Mouse (Mus musculus) limb, embryonic 14.5 days (tissue): ENCODE measurements around the gene Lactbl1. TPM values are rescaled to one million over a fixed set of nuclear protein-coding genes. Genes with fewer than 3 reads are reported as not detected.

ENCODE experiments used
- ATAC-seq: fragments of 200-750 bp; cut with Nextera tagmentation; 2 replicates; pipeline ENCODE4 v1.8.0; 2017; ENCODE audit warnings: low read depth, moderate number of reproducible peaks, moderate TSS enrichment; ENCODE audit not compliant: low FRiP score
- DNase-seq: peaks from one replicate; pipeline ENCODE4 v3.0.0-alpha.2; 2015; ENCODE audit warnings: low spot score
- H3K27ac ChIP-seq: fragments of 300-500 bp; sonication (generic); replicated peaks from 2 replicates; pipeline ENCODE4 v1.5.1; 2014; ENCODE audit warnings: low read depth, mild to moderate bottlenecking, low read length, moderate library complexity, mixed read lengths
- H3K27me3 ChIP-seq: fragments of 300-500 bp; sonication (generic); 2 replicates; pipeline ENCODE4 v1.6.1; 2014; ENCODE audit warnings: low read length, mixed read lengths; ENCODE audit not compliant: control insufficient read depth, insufficient read depth
- H3K36me3 ChIP-seq: fragments of 300-500 bp; sonication (generic); 2 replicates; pipeline ENCODE4 v1.6.1; 2014; ENCODE audit warnings: mild to moderate bottlenecking, low read length, moderate library complexity, mixed read lengths; ENCODE audit not compliant: control insufficient read depth, insufficient read depth
- H3K4me1 ChIP-seq: fragments of 300-500 bp; sonication (generic); 2 replicates; pipeline ENCODE4 v1.6.1; 2014; ENCODE audit warnings: antibody characterized with exemption, low read length, mixed read lengths; ENCODE audit not compliant: control insufficient read depth, insufficient read depth
- H3K4me2 ChIP-seq: fragments of 300-500 bp; sonication (generic); replicated peaks from 2 replicates; pipeline ENCODE4 v1.6.1; 2014; ENCODE audit warnings: low read depth, mild to moderate bottlenecking, low read length, moderate library complexity; ENCODE audit not compliant: severe bottlenecking
- H3K4me3 ChIP-seq: fragments of 300-500 bp; sonication (generic); replicated peaks from 2 replicates; pipeline ENCODE4 v1.5.1; 2014; ENCODE audit warnings: low read length
- H3K9ac ChIP-seq: fragments of 300-500 bp; sonication (generic); 2 replicates; pipeline ENCODE4 v1.6.1; 2014; ENCODE audit warnings: mild to moderate bottlenecking, low read depth, low read length, moderate library complexity; ENCODE audit not compliant: severe bottlenecking
- H3K9me3 ChIP-seq: fragments of 300-500 bp; sonication (generic); 2 replicates; pipeline ENCODE4 v1.6.1; 2016; ENCODE audit warnings: low read length; ENCODE audit not compliant: control insufficient read depth
- POLR2A ChIP-seq: fragments of 200-500 bp; IDR thresholded peaks from 2 replicates; pipeline ENCODE4 v1.8.0; 2012; ENCODE audit warnings: inconsistent platforms, mild to moderate bottlenecking, moderate library complexity, borderline replicate concordance; ENCODE audit not compliant: insufficient read depth, insufficient read length; ENCODE audit errors: extremely low read depth
- WGBS: fragments of 180-500 bp; shearing (Covaris S2); extraction: QIAGEN DNeasy Blood & Tissue Kit; methylation state at CpG from one replicate; pipeline ENCODE4 v1.1.7; 2014; 5-methylcytosine and 5-hydroxymethylcytosine counted together
- polyA plus RNA-seq, 2 experiments: library from polyadenylated mRNA; depleted of rRNA in 1 of 2; stranded (reverse) in 1 of 2; unstranded in 1 of 2; fragments of >200 nt; fragmentation: Nextera tagmentation in 1 of 2; extraction: Ambion mirVana in 1 of 2; gene quantifications; 2 replicates each; pipeline versions ENCODE4 v1.2.1 to v1.2.3; 2012 to 2014

Gene Lactbl1
- polyA plus RNA-seq, 2 experiments, result 0.09 TPM; not detected in 1

- TF ChIP-seq POLR2A, result no peak
- Histone ChIP-seq H3K4me3 (no peak overlapping the region), H3K4me2 (no peak overlapping the region), H3K9ac (no peak overlapping the region), H3K9me3 (0 out of 2 replicates have a peak, but pooled peaks cover 3% of the 10 kb centered on the region), H3K27me3 (peaks cover 29% of the 10 kb centered on the region), H3K4me1 (peaks cover 4% of the 10 kb centered on the region; the same call in 1 of the 2 replicates), H3K36me3 (no peaks in the 10 kb centered on the region), H3K27ac (no peak overlapping the region)
- DNase-seq (no peak), ATAC-seq (no peak)
Observed at GRCm38 (mm10) chr4:136635995-136636394, 13.6 kb downstream of the Lactbl1 start.

- WGBS, result 53% methylated on average over 5 of the region's 5 CpGs
- no peak overlapping the region for H3K4me2 ChIP-seq
- TF ChIP-seq POLR2A, result no peak
- H3K36me3 ChIP-seq, result no peaks in the 10 kb centered on the region
- DNase-seq, result no peak
- H3K4me3 ChIP-seq, result no peak overlapping the region
- no peak for ATAC-seq
- H3K27ac ChIP-seq, result no peak overlapping the region
- H3K9ac ChIP-seq, result no peak overlapping the region
- peaks cover 29% of the 10 kb centered on the region for H3K27me3 ChIP-seq
- H3K9me3 ChIP-seq, result 0 out of 2 replicates have a peak, but pooled peaks cover 3% of the 10 kb centered on the region
- H3K4me1 ChIP-seq, result peaks cover 4% of the 10 kb centered on the region; the same call in 1 of the 2 replicates
Observed at GRCm38 (mm10) chr4:136636511-136636910, 14.1 kb downstream of the Lactbl1 start.

- no peak overlapping the region for H3K27ac ChIP-seq
- WGBS, result 15% methylated on average over 37 of the region's 37 CpGs
- DNase-seq (no peak), ATAC-seq (no peak)
- peaks cover 4% of the 10 kb centered on the region; the same call in 1 of the 2 replicates for H3K4me1 ChIP-seq
- H3K36me3 ChIP-seq, result no peaks in the 10 kb centered on the region
- H3K4me3 ChIP-seq, result peak overlapping the region; percentile 53
- peaks cover 29% of the 10 kb centered on the region for H3K27me3 ChIP-seq
- H3K9me3 ChIP-seq, result 0 out of 2 replicates have a peak, but pooled peaks cover 3% of the 10 kb centered on the region
- peak overlapping the region; percentile 58 for H3K9ac ChIP-seq
- TF ChIP-seq POLR2A, result no peak
- H3K4me2 ChIP-seq, result peak overlapping the region; percentile 91
Observed at GRCm38 (mm10) chr4:136636983-136637562, 14.7 kb downstream of the Lactbl1 start.

- TF ChIP-seq POLR2A, result no peak
- peak overlapping the region; percentile 58 for H3K9ac ChIP-seq
- peaks cover 29% of the 10 kb centered on the region for H3K27me3 ChIP-seq
- peaks cover 4% of the 10 kb centered on the region; the same call in 1 of the 2 replicates for H3K4me1 ChIP-seq
- H3K9me3 ChIP-seq, result 0 out of 2 replicates have a peak, but pooled peaks cover 3% of the 10 kb centered on the region
- DNase-seq (peak; percentile 68), ATAC-seq (peak; percentile 60; the same call in 1 of the 2 replicates)
- H3K27ac ChIP-seq, result no peak overlapping the region
- peak overlapping the region; percentile 91 for H3K4me2 ChIP-seq
- 3% methylated on average over 49 of the region's 76 CpGs for WGBS
- peak overlapping the region; percentile 53 for H3K4me3 ChIP-seq
- H3K36me3 ChIP-seq, result no peaks in the 10 kb centered on the region
Observed at GRCm38 (mm10) chr4:136637563-136638229, 15.3 kb downstream of the Lactbl1 start.

- peaks cover 29% of the 10 kb centered on the region for H3K27me3 ChIP-seq
Observed at GRCm38 (mm10) chr4:136638230-136638750, 15.9 kb downstream of the Lactbl1 start.

More at GRCm38 (mm10) chr4:136638230-136638750, 15.9 kb downstream of the Lactbl1 start:
- Histone ChIP-seq H3K4me3 (peak overlapping the region; percentile 53; the same call in 1 of the 2 replicates), H3K9ac (peak overlapping the region; percentile 58; the same call in 1 of the 2 replicates), H3K4me2 (peak overlapping the region; percentile 91), H3K27ac (no peak overlapping the region), H3K9me3 (0 out of 2 replicates have a peak, but pooled peaks cover 3% of the 10 kb centered on the region), H3K36me3 (no peaks in the 10 kb centered on the region), H3K4me1 (peaks cover 4% of the 10 kb centered on the region; the same call in 1 of the 2 replicates)
- 41% methylated on average over 7 of the region's 7 CpGs for WGBS
- no peak for TF ChIP-seq POLR2A
- DNase-seq, result no peak
- no peak for ATAC-seq
